ENCODE assay signal across 8 mouse cellular contexts in genomic region chr9:37347184-37347987, GRCm38 (mm10). TPM values are rescaled to one million over a fixed set of nuclear protein-coding genes. Genes with fewer than 3 reads are reported as not detected.
DNase-seq lines count a peak whose midpoint lies in the region; ATAC-seq and TF ChIP-seq lines count a peak whose summit lies in the region.

No protein-coding gene starts in this region.

- no peak for ATAC-seq in lung, postnatal 0 days
- peak; percentile 26 for ATAC-seq in liver, postnatal 0 days

- WGBS in lung, postnatal 0 days: 11% methylated on average over 12 of the region's 12 CpGs
- WGBS in liver, postnatal 0 days (ENCODE audit: insufficient replicate concordance): 8% methylated on average over 12 of the region's 12 CpGs

- H3K36me3 ChIP-seq in lung, postnatal 0 days (ENCODE audit: insufficient read depth, low read length): no peaks in the 10 kb centered on the region
- peaks cover 9% of the 10 kb centered on the region for H3K36me3 ChIP-seq in liver, postnatal 0 days (replicated peaks; ENCODE audit: insufficient read depth, low read length)
- H3K36me3 ChIP-seq in splenic B cell, adult 2 months (ENCODE audit: control insufficient read depth, insufficient read depth, low read length, poor library complexity, severe bottlenecking): no peaks in the 10 kb centered on the region

- no peak for TF ChIP-seq EP300 in lung, postnatal 0 days (IDR thresholded peaks at IDR 0.05)
- TF ChIP-seq EP300 in liver, postnatal 0 days (IDR thresholded peaks at IDR 0.05; ENCODE audit: low read depth): no peak; the same call in 1 of the 2 replicates

- no peak for TF ChIP-seq CTCF in lung, postnatal 0 days (IDR thresholded peaks at IDR 0.05)
- no peak for TF ChIP-seq CTCF in liver, postnatal 0 days (IDR thresholded peaks at IDR 0.05; ENCODE audit: low read depth)

- H3K27me3 ChIP-seq in lung, postnatal 0 days (replicated peaks; ENCODE audit: insufficient read depth, low read length): no peaks in the 10 kb centered on the region
- H3K27me3 ChIP-seq in liver, postnatal 0 days (ENCODE audit: insufficient read depth, low read length): no peaks in the 10 kb centered on the region
- H3K27me3 ChIP-seq in splenic B cell, adult 2 months (ENCODE audit: control insufficient read depth, insufficient read depth, low read length, poor library complexity, severe bottlenecking): no peaks in the 10 kb centered on the region

- peaks cover 9% of the 10 kb centered on the region; the same call in 1 of the 2 replicates for H3K4me1 ChIP-seq in lung, postnatal 0 days (ENCODE audit: insufficient read depth, low read depth, low read length)
- H3K4me1 ChIP-seq in liver, postnatal 0 days (ENCODE audit: insufficient read depth): peaks cover 16% of the 10 kb centered on the region

- no peaks in the 10 kb centered on the region for H3K9me3 ChIP-seq in lung, postnatal 0 days (ENCODE audit: low read length)
- no peaks in the 10 kb centered on the region for H3K9me3 ChIP-seq in liver, postnatal 0 days (ENCODE audit: low read length)

- no peak for DNase-seq in lung, postnatal 0 days (ENCODE audit: low spot score)
- no peak for DNase-seq in lung, postnatal 25 days (ENCODE audit: low spot score)
- peak; percentile 42 for DNase-seq in embryo, embryonic 10 days (ENCODE audit: low spot score)
- DNase-seq in heart, postnatal 4 days: peak; percentile 11
- DNase-seq in liver, postnatal 0 days: peak; percentile 37
- peak; percentile 23 for DNase-seq in splenic B cell, adult 2 months (ENCODE audit: low read depth, low spot score)
- DNase-seq in layer of hippocampus, postnatal 25 days (ENCODE audit: extremely low spot score in 1 of 2, low spot score in 1 of 2): no peak
- DNase-seq in urinary bladder, postnatal 10 days (ENCODE audit: low spot score): no peak

- peak overlapping the region; percentile 87 for H3K4me2 ChIP-seq in lung, postnatal 0 days (replicated peaks; ENCODE audit: low read depth, low read length)
- H3K4me2 ChIP-seq in liver, postnatal 0 days (ENCODE audit: low read depth, low read length): peak overlapping the region; percentile 84

- peak overlapping the region; percentile 81 for H3K9ac ChIP-seq in lung, postnatal 0 days (replicated peaks; ENCODE audit: low read depth)
- H3K9ac ChIP-seq in liver, postnatal 0 days (replicated peaks): peak overlapping the region; percentile 82

- H3K4me3 ChIP-seq in lung, postnatal 0 days (ENCODE audit: low read depth, low read length): peak overlapping the region; percentile 81
- peak overlapping the region; percentile 75 for H3K4me3 ChIP-seq in liver, postnatal 0 days (ENCODE audit: low read depth, low read length)

- peak overlapping the region; percentile 84 for H3K27ac ChIP-seq in lung, postnatal 0 days (ENCODE audit: low read length)
- H3K27ac ChIP-seq in liver, postnatal 0 days (ENCODE audit: low read depth): peak overlapping the region; percentile 95

RNA-seq across cellular contexts. Expression of gene Ccdc15, which starts 0.8 kb away (rescaled TPM):
- 4.5 and 5.8 TPM in 2 replicates for polyA plus RNA-seq in lung, postnatal 0 days (2015; fragmentation: Nextera tagmentation; extraction: Ambion mirVana)
- total RNA-seq in heart, postnatal 4 days (2021): 1 to 10 TPM; 3.6 TPM
- polyA plus RNA-seq in liver, postnatal 0 days (2015; fragmentation: Nextera tagmentation; extraction: Ambion mirVana): 2.6 and 2.7 TPM in 2 replicates
- 1 to 10 TPM; 1.4 to 2.2 TPM for total RNA-seq in layer of hippocampus, postnatal 25 days (2021)

RNA-seq across cellular contexts. Expression of gene Hepacam, which starts 19.8 kb away (rescaled TPM):
- 0.81 and 1.2 TPM in 2 replicates for polyA plus RNA-seq in lung, postnatal 0 days (2015; fragmentation: Nextera tagmentation; extraction: Ambion mirVana)
- not detected for total RNA-seq in heart, postnatal 4 days (2021)
- not detected in 2 replicates for polyA plus RNA-seq in liver, postnatal 0 days (2015; fragmentation: Nextera tagmentation; extraction: Ambion mirVana)
- 10 to 100 TPM; 76.5 to 77.5 TPM for total RNA-seq in layer of hippocampus, postnatal 25 days (2021)

RNA-seq across cellular contexts. Expression of gene Robo4, which starts 54.3 kb away (rescaled TPM):
- 18.9 and 21.6 TPM in 2 replicates for polyA plus RNA-seq in lung, postnatal 0 days (2015; fragmentation: Nextera tagmentation; extraction: Ambion mirVana)
- 10 to 100 TPM; 32.6 to 33.2 TPM for total RNA-seq in heart, postnatal 4 days (2021)
- polyA plus RNA-seq in liver, postnatal 0 days (2015; fragmentation: Nextera tagmentation; extraction: Ambion mirVana): 2.5 and 3.5 TPM in 2 replicates
- total RNA-seq in layer of hippocampus, postnatal 25 days (2021): 1 to 10 TPM; 5.3 to 6.7 TPM

Comparison
In these comparisons a context has a peak if more than half of its experiments do, and no peak if none do; other contexts are left out.
1. DNase-seq: peak in embryo, embryonic 10 days (single experiment), heart, postnatal 4 days (single experiment), liver, postnatal 0 days (single experiment) and splenic B cell, adult 2 months (single experiment); none in lung, postnatal 0 days (single experiment), lung, postnatal 25 days (single experiment), layer of hippocampus, postnatal 25 days (0 of 2) and urinary bladder, postnatal 10 days (single experiment).
2. RNA of gene Hepacam, which starts 19.8 kb away (total RNA-seq): 76.5 to 77.5 TPM in layer of hippocampus, postnatal 25 days; not detected in heart, postnatal 4 days; every median in the first group is over 10 times any median in the second.
3. RNA of gene Robo4, which starts 54.3 kb away (total RNA-seq): 32.6 to 33.2 TPM in heart, postnatal 4 days; 5.3 to 6.7 TPM in layer of hippocampus, postnatal 25 days; every median in the first group is over 4 times any median in the second.